Comparison of ENCODE assay signal across 9 mouse cellular contexts in genomic region chr16:20642161-20642560, GRCm38 (mm10). TPM values are rescaled to one million over a fixed set of nuclear protein-coding genes. Genes with fewer than 3 reads are reported as not detected.
DNase-seq lines count a peak whose midpoint lies in the region; ATAC-seq and TF ChIP-seq lines count a peak whose summit lies in the region.
"Had no signal": no experiment of that assay in that cellular context is flagged by ENCODE, and none has a peak within 500 bp of the region (broad histone marks: within the 10 kb centered on the region; RNA-seq: fewer than 3 reads in every experiment).

No protein-coding gene starts in this region.

- H3K4me2 ChIP-seq in stomach, postnatal 0 days (replicated peaks; ENCODE audit: low read depth): no peak overlapping the region

- no peak for TF ChIP-seq POLR2A in liver, adult 2 months (IDR thresholded peaks at IDR 0.05; ENCODE audit: extremely low read depth, insufficient read depth, low read length)

- 0 out of 2 replicates have a peak, but pooled peaks have one; percentile 31 for ATAC-seq in stomach, postnatal 0 days (ENCODE audit: low FRiP score, low TSS enrichment)

- H3K27ac ChIP-seq in liver, adult 2 months (replicated peaks; ENCODE audit: insufficient read depth, low read depth, low read length): no peak overlapping the region
- H3K27ac ChIP-seq in stomach, postnatal 0 days (replicated peaks): no peak overlapping the region

- H3K4me1 ChIP-seq in liver, adult 2 months (ENCODE audit: control insufficient read depth, insufficient read depth, low read length): no peaks in the 10 kb centered on the region
- no peaks in the 10 kb centered on the region for H3K4me1 ChIP-seq in stomach, postnatal 0 days (replicated peaks; ENCODE audit: control insufficient read depth, insufficient read depth)

- no peaks in the 10 kb centered on the region for H3K79me2 ChIP-seq in liver, adult 2 months (ENCODE audit: control insufficient read depth, insufficient read depth, low read length)

- H3K9me3 ChIP-seq in stomach, postnatal 0 days (ENCODE audit: control insufficient read depth, low read length): no peaks in the 10 kb centered on the region

- no peak overlapping the region for H3K9ac ChIP-seq in liver, adult 2 months (ENCODE audit: low read depth, low read length)
- H3K9ac ChIP-seq in stomach, postnatal 0 days (ENCODE audit: low read length): no peak overlapping the region

- no peaks in the 10 kb centered on the region for H3K27me3 ChIP-seq in liver, adult 2 months (ENCODE audit: control insufficient read depth, insufficient read depth, low read length)
- H3K27me3 ChIP-seq in stomach, postnatal 0 days (ENCODE audit: control insufficient read depth, insufficient read depth, low read length): no peaks in the 10 kb centered on the region

- WGBS in liver, adult 2 months: 2% methylated on average over 8 of the region's 8 CpGs
- under 1% methylated on average over 8 of the region's 8 CpGs for WGBS in stomach, postnatal 0 days

- no peak for TF ChIP-seq EP300 in stomach, postnatal 0 days (optimal IDR thresholded peaks at IDR 0.05)

- TF ChIP-seq CTCF in liver, adult 2 months (IDR thresholded peaks at IDR 0.05; ENCODE audit: low read depth, low read length): peak; percentile 93
- peak; percentile 90 for TF ChIP-seq CTCF in stomach, postnatal 0 days (IDR thresholded peaks at IDR 0.05; ENCODE audit: low read depth)

- peak; percentile 41 to 56 for DNase-seq in urinary bladder, adult 18-20 months (ENCODE audit: low spot score in 2 of 2)
- no peak for DNase-seq in urinary bladder, postnatal 10 days (ENCODE audit: low spot score)
- peak; percentile 82 to 91 for DNase-seq in cerebellum, postnatal 25 days
- DNase-seq in gastrocnemius, adult 8-10 months (ENCODE audit: low spot score in 2 of 2): peak; percentile 39 to 49
- peak; percentile 72 for DNase-seq in kidney, adult 9 months
- DNase-seq in liver, adult 2 months (ENCODE audit: extremely low read depth, low read depth, low spot score): peak; percentile 18
- peak; percentile 58 for DNase-seq in naive thymus-derived CD4-positive, alpha-beta T cell, adult 2 months (ENCODE audit: low read depth)
- DNase-seq in stomach, postnatal 0 days (ENCODE audit: low spot score): peak; percentile 73

- no peaks in the 10 kb centered on the region for H3K36me3 ChIP-seq in liver, adult 2 months (ENCODE audit: control insufficient read depth, insufficient read depth, low read length)
- no peaks in the 10 kb centered on the region for H3K36me3 ChIP-seq in stomach, postnatal 0 days (ENCODE audit: control insufficient read depth, insufficient read depth, low read length)

- no peak overlapping the region for H3K4me3 ChIP-seq in liver, adult 2 months (ENCODE audit: insufficient read depth, low read depth, low read length)
- H3K4me3 ChIP-seq in stomach, postnatal 0 days (ENCODE audit: low read depth, low read length): no peak overlapping the region
- H3K4me3 ChIP-seq: myocyte had no signal

RNA-seq across cellular contexts. Expression of gene Psmd2, which starts 9.3 kb away (rescaled TPM):
- total RNA-seq in gastrocnemius, adult 8-10 months (2022): 100 to 1,000 TPM; 253 to 300 (median 286) TPM
- total RNA-seq in liver, adult 2 months (2014; rRNA removed): 138 and 146 TPM in 2 replicates
- polyA plus RNA-seq in liver, adult 2 months (2012; rRNA removed): 85.0 and 92.8 TPM in 2 replicates
- polyA plus RNA-seq in stomach, postnatal 0 days (2015; fragmentation: Nextera tagmentation; extraction: Ambion mirVana): 172 and 177 TPM in 2 replicates

RNA-seq across cellular contexts. Expression of gene Ece2, which starts 12.5 kb away (rescaled TPM):
- under 1 TPM in 3 of 4 experiments, not detected in 1; 0.12 to 0.40 (median 0.19) TPM for total RNA-seq in gastrocnemius, adult 8-10 months (2022)
- total RNA-seq in liver, adult 2 months (2014; rRNA removed): not detected in 2 replicates
- polyA plus RNA-seq in liver, adult 2 months (2012; rRNA removed): 0.04 TPM in 1 of 2 replicates, not detected in the other
- 0.61 and 0.89 TPM in 2 replicates for polyA plus RNA-seq in stomach, postnatal 0 days (2015; fragmentation: Nextera tagmentation; extraction: Ambion mirVana)

RNA-seq across cellular contexts. Expression of gene Camk2n2, which starts 21.1 kb away (rescaled TPM):
- 1 to 10 TPM in 1 of 4 experiments, under 1 TPM in 3; 0.41 to 1.5 (median 0.51) TPM for total RNA-seq in gastrocnemius, adult 8-10 months (2022)
- 0.18 and 0.60 TPM in 2 replicates for total RNA-seq in liver, adult 2 months (2014; rRNA removed)
- polyA plus RNA-seq in liver, adult 2 months (2012; rRNA removed): 2.3 and 5.2 TPM in 2 replicates
- polyA plus RNA-seq in stomach, postnatal 0 days (2015; fragmentation: Nextera tagmentation; extraction: Ambion mirVana): 0.74 and 1.2 TPM in 2 replicates

RNA-seq across cellular contexts. Expression of gene Eif4g1, which starts 26.0 kb away (rescaled TPM):
- total RNA-seq in gastrocnemius, adult 8-10 months (2022): 100 to 1,000 TPM; 448 to 476 (median 451) TPM
- total RNA-seq in liver, adult 2 months (2014; rRNA removed): 173 and 198 TPM in 2 replicates
- polyA plus RNA-seq in liver, adult 2 months (2012; rRNA removed): 400 and 438 TPM in 2 replicates
- polyA plus RNA-seq in stomach, postnatal 0 days (2015; fragmentation: Nextera tagmentation; extraction: Ambion mirVana): 83.8 and 86.1 TPM in 2 replicates

RNA-seq across cellular contexts. Expression of gene Alg3, which starts 30.6 kb away (rescaled TPM):
- 10 to 100 TPM; 10.1 to 13.6 (median 12.2) TPM for total RNA-seq in gastrocnemius, adult 8-10 months (2022)
- 6.5 and 10.1 TPM in 2 replicates for total RNA-seq in liver, adult 2 months (2014; rRNA removed)
- 17.7 and 22.8 TPM in 2 replicates for polyA plus RNA-seq in liver, adult 2 months (2012; rRNA removed)
- polyA plus RNA-seq in stomach, postnatal 0 days (2015; fragmentation: Nextera tagmentation; extraction: Ambion mirVana): 24.5 and 25.8 TPM in 2 replicates
